Mouse (Mus musculus) embryo, embryonic 9.5 days (tissue): ENCODE data around the gene Hdac8.
A peak's percentile ranks its signal among the peaks of the same experiment; 100 is the strongest.

ENCODE experiments used
- DNase-seq: peaks from one replicate; pipeline ENCODE4 v3.0.0-alpha.2; 2017; ENCODE audit errors: extremely low spot score

The Hdac8 gene

GRCm38 (mm10) chrX:102504644-102505481 is at the start of gene Hdac8:
TSS of gene Hdac8 (minus strand) at chrX:102505359.
- peak; percentile 61 for DNase-seq

- no peak for DNase-seq
Observed at GRCm38 (mm10) chrX:102509205-102509604, 4.0 kb upstream of the Hdac8 start.

DNA sequence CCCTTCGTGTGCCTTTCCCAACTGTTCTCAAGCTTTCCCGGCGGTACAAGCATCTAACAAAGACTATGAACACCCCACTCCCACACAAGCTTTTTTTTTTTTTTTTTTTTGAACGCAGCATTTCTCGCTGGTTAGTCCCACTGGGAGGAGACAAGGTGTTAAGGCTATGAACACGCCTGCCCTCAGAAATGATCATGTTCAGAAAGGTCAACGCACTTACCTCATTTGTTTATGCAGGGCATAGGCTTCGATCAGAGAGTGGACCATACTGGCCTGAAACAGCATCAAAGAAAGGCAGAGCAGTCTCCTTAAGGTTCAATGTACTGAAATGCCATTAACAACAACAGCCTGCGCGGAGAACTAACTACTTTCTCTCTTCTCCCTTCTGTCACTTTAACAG is 980 bp downstream of the Hdac8 start:
- DNase-seq: no peak

- DNase-seq: no peak
Observed at GRCm38 (mm10) chrX:102493992-102494730, 11.0 kb downstream of the Hdac8 start.

- no peak for DNase-seq
Observed at GRCm38 (mm10) chrX:102485575-102485974, 19.6 kb downstream of the Hdac8 start.

GRCm38 (mm10) chrX:102479665-102480064 is 25.5 kb downstream of the Hdac8 start:
- no peak for DNase-seq

GRCm38 (mm10) chrX:102478965-102479364 is 26.2 kb downstream of the Hdac8 start:
- peak; percentile 5 for DNase-seq

DNA sequence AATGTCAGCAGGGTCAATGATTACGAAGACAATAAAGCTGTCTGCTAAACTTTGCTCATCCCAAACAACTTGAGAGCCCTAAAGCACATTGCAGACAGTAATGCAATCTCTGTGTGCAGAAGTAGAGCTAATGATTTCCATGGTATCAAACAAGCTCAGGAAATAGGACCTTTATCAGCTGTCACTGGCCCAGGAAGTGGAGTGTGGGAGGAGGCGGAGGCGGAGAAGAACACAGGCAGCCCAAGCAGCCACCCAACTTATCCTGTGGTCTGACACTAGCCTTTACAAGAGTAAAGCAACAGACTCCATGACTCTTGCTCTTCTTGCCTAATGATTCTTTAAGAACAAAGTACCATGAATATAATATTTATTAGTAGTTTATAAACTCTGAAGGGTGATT is 26.7 kb downstream of the Hdac8 start:
- no peak for DNase-seq

- peak; percentile 44 for DNase-seq
Observed at GRCm38 (mm10) chrX:102476784-102477183, 28.4 kb downstream of the Hdac8 start.

DNA sequence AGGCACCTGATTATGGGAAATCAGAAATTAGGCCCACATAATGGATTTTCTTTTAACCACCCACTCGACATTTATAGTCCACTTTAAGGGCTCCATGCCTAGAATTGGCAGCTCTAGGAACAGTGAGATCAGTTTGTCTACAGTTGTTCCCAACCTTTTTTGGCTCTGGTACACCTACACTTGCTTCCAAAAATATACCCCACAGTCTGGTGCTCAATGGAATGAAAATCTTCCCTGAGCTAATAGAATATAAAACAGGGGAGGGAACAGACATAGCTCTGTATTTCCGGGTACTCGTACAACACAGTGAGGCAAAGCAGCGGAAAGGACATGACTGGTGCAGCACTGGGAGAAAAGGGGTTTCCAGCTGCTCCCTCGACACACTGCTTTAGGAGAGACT is 29.6 kb downstream of the Hdac8 start:
- DNase-seq: no peak

DNA sequence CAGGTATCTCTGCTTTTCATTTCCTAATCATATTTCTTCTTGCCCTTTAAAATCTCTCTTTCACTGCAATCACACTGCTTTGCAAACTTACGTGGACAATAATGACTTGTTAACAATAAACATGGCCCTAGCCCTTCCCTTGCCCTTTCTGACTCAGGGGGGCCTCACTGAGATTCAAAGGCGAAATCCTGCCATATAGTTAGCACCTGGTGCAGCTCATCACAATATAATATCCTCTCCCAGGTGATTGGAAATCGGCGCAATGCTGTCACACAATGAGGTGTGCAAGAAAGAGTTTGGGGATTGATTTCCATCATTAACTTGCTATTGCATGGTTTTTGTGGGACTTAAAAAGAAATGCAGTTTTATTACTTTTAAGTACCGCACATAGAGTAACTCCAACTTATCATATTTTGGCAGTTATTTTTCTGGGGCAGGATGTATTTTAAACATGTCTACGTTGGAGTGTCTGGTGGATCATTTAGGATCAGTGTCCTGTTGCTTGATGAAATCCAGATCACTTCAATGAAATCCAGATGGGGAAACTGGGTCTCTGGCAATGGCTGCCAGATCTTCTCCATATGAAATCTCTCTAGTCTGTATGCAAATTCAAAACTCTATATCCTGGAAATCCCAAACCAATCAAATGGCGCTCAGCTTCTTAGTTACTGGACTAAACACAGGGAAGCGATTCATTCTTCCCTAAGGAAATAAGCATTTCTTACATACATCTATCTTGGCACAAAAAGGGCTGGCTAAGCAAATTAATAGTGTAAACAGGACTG is 86.6 kb downstream of the Hdac8 start:
- peak; percentile 2 for DNase-seq

DNA sequence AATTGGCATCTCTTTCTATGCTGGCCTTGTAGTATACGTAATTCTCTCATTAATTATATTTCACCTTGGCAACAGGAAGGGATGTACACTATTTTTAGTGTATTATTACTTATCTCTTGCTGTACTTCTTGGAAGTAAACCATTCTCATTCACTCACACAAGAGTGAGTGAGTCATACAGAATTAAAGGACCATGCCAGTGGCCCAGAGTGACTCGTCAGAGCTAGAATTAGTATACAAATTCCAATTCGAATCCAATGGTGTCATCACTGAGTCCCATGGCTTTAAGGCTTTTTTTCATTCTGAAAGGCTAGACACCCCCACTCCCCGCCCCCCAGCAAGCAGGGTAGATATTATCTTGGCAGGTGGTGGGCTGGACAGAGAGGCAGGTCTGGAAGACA is 88.2 kb downstream of the Hdac8 start:
- DNase-seq: no peak

GRCm38 (mm10) chrX:102416386-102416785 is 88.8 kb downstream of the Hdac8 start:
- no peak for DNase-seq

DNA sequence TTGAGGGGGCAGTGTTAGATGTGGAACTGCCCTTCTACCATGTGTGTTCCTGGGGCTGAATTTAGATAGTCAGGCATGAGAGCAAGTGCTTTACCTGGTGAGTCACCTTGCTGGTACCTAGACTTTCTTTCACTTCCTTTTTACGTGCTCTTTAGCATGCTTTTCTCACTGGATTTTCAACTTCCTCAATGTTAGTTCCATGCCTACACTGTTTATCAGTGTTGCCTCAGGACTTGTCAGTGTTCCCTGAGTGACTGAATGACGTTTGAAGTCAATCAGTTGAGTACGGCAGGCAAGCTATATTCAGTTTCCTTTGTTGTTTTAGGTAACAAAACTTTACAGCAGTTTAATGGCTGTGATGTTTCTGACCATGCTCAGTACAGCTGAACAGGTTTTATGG is 120.4 kb downstream of the Hdac8 start:
- no peak for DNase-seq

DNA sequence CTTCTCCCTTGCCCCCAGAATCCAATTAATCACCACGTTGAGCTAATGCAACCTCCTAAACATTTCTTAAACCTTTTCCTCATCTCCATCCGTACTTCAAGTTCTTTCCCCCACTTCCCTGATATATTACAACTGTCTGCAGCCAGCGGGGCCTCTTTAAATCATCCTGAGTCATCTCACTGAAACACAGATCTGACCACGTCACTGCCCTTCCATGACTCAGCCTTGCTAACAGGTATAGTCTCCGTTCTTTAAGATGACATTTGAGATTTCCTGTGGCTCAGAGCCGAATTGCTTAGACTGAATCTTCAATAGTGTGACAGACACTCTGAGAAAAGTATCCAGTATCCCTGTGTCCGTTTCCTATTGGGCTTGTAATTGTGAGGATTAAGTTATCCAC is 122.0 kb downstream of the Hdac8 start:
- DNase-seq: no peak

DNA sequence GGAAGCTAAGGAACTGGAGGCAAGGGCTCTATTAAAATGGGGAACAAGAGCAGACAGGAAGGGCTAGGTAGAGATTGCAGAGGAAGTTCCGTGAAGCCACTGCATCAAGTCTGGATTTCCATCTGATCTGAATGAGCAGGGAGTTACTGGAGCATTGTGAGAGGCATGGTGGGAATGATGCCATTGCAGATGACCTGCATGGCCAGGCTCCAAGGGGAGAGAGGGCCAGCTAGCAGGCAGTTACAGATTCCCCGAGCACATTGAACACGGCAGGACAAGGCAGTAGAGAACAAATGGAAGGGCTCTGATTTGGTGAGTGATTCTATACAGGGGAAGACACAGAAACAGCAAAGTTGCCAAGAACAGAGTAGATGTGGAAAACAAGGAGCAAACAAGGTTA is 138.6 kb downstream of the Hdac8 start:
- no peak for DNase-seq

GRCm38 (mm10) chrX:102362244-102362643 is 142.9 kb downstream of the Hdac8 start:
- DNase-seq: no peak

GRCm38 (mm10) chrX:102353412-102353811 is 151.7 kb downstream of the Hdac8 start:
- no peak for DNase-seq

DNA sequence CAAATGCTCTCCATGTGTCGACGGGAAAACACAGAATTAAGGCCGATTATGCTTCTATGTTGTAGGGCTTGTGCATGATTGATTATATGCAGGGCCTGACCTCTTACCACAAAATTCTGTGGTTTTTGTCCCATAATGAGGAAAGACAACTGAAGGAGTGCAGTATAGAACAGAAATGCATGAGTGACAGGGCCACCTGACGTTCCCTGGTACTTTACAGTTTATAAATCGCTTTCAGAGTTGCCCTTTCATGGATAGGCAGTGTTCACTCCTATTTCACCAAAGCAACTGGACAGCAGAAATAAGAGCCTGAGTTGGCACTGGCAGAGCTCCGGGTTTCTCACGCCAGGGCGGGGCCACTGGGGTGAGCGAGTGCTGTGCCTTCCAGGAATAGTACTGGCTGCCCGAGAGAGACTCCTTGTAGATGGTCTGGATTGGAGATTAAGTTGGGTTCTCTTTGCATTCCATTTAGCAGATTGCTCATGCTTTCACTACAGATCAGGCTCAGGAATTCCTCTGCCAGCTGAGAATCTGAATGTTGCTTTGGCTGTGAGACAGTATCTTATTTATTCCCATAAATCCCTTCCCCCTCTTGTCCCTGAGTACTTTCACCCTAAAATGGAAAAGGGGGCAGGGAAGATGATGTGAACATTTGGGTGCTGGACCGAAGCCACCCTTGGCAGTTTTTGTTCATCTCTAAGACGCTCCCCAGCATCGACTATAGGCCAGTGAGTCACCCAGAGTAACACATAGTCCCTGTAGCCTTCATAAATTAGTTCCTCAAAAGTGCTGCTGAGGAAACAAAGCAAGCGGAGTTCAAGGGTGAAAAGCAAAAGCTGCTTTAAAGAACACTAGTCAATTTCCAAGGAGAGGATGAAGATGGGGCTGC is 155.1 kb downstream of the Hdac8 start:
- no peak for DNase-seq

DNA sequence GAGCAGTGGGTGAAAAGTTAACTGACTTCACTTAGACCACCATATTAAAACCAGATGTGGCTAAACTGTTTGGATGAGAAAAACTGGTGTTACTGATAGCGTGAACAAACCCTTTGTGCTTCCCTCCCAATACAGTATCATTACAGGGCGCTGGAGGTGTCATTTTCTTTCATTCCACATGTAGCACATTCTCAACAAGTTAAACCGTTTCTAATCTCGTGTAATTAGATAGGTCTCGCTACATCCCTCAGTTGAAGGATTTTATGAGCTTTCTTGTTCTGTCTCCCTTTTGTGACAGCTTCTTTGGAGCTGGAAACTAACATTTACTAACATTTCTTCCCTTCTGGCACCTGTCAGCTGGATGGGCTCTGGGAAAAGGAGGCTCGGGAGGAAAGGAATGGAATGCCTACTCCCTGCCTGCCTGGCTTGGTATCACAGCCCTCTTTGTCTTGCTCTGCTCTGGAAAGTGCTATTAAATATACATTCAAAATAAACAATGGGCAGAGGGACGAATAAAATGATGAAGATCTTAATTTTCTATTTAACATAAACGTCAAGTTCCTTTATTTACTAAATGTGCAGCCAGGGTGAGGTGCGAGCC is 156.2 kb downstream of the Hdac8 start:
- DNase-seq: no peak

- DNase-seq: no peak
Observed at GRCm38 (mm10) chrX:102341688-102342087, 163.5 kb downstream of the Hdac8 start.
